Mouse (Mus musculus) layer of hippocampus, postnatal 10 days (tissue): Measurements from ENCODE around the gene Bag2. TPM values are rescaled to one million over a fixed set of nuclear protein-coding genes. Genes with fewer than 3 reads are reported as not detected.
"Not testable (repeated sequence)": the region's sequence is repeated elsewhere in the genome, so short reads cannot be mapped to it uniquely, and the experiment has no call there.

Experiments
- DNase-seq, 2 experiments: peaks; one replicate each; pipeline ENCODE4 v3.0.0; 2021; ENCODE audit warnings: low spot score in 2 of 2
- total RNA-seq, 2 experiments: library from RNA; stranded (reverse); gene quantifications; 2 replicates each; pipeline ENCODE4 v1.2.3; 2021

Gene Bag2
- total RNA-seq, 2 experiments from 2014 or later, result 16.6 to 20.9 TPM

GRCm38 (mm10) chr1:33751283-33751682 lies 6.3 kb downstream of the Bag2 start:
- DNase-seq, result peak; percentile 29

DNA sequence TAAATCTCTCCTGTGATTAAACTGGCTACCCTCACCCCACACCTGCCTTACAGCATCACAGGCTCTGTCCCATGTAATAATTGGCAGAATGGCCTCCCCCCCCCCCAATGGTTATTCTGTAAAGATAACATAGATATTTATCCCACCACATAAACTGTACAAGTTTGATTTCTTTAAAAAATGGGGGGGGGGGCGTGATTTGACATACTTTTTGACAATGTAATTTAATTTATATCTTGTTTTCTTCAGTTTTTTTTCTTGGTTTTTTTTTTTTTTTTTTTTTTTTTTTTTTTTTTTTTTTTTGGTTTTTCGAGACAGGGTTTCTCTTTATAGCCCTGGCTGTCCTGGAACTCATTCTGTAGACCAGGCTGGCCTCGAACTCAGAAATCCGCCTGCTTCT lies 7.9 kb downstream of the Bag2 start:
- DNase-seq, result not testable (repeated sequence)

GRCm38 (mm10) chr1:33749109-33749508 lies 8.5 kb downstream of the Bag2 start:
- DNase-seq, result no peak

DNA sequence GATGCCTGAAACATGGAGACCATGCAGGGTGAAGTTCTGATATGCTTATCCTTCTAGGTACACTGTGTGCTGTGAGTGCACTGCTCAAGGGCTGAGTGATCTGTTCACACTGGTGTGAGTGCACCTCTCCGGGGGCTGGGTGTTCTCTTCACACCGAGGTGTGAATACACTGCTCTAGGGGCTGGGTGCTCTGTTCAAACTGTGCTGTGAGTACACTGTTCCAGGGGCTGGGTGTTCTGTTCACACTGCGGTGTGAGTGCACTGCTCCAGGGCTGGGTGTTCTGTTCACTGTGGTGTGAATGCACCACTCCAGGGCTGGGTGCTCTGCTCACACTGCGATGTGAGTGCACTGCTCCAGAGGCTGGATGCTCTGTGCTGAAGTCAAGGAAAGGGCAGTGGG lies 11.7 kb downstream of the Bag2 start:
- DNase-seq, result no peak

DNA sequence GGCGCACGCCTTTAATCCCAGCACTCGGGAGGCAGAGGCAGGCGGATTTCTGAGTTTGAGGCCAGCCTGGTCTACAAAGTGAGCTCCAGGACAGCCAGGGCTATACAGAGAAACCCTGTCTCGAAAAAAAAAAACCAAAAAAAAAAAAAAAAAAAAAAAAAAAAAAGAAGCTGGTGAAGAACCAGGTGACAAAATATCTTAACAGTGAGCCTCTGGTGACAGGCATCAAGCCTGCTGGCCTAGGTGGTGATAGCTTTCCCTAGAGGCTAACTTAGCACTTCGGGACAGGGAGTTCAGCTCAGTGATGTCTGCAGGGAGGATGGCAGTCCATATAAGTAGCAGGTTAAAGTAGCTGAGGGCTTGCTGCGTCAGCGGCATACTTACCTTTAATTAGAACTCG lies 12.8 kb downstream of the Bag2 start:
- DNase-seq, result not testable (repeated sequence)

DNA sequence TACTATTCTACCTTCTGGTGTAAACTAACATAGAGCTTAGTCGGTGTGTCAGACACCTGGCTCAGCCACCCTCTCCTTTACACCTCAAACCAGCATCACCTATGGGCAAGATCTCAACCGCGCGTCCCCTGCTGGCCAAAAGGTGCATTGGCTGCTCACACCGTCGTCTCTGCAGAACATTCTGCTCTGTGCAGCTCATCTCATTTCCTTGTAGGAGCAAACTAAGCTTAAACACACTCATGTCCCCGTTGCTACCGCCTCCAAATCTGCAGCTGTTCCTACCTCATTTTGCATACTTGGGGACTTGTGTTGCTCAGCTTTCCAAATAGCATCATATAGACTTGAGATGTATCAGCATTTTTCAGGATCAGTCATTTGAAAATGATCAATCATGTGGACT lies 14.7 kb downstream of the Bag2 start:
- DNase-seq, result peak in 1 of 2 experiments; percentile 43

DNA sequence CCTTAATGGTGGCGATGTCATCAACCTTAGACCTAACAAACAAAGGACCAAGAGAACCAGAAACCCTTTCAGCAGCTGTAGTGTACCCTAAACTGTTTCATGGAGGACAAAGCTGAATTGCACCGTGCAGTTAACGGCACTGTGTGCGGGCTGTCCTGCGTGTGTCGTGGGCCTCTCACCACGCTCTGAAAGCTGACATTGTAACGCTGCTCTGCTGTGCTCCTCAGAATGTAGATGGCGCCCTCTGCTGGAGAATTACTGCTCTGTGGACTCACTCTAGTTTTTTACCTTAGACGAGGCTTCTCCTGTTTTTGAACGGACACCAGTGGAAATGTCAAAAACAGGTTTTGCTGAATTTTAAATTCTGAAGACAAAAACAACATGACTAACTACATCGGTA lies 18.3 kb downstream of the Bag2 start:
- peak; percentile 90 to 91 for DNase-seq

DNA sequence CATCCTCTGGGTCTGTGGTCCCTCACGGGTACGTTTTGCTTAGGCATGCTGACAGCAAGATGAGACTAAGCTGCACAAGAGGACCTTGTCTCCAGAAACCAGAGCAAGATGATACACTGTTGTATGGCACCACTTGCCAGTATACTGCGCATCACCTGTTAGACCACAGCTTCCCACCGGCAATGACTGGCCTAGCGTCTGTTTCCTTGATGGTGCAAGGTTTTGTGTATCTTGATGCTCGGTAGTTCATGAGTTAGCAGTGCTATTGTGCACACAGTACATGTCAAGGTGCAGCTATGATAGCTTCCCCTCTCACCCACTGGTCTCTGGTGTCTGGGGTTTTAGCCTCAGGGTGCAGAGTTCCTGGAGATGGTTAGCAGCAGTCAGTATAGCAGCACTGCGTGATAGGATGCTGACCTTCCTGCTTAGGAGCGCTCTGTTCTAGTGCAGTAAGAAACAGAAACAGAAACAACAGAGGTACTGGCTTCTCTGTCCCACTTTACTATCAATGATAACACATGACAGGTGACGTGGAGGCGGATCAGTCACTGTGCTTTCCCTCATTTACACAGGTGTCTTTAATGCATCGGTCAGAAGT lies 18.8 kb downstream of the Bag2 start:
- DNase-seq, result no peak

DNA sequence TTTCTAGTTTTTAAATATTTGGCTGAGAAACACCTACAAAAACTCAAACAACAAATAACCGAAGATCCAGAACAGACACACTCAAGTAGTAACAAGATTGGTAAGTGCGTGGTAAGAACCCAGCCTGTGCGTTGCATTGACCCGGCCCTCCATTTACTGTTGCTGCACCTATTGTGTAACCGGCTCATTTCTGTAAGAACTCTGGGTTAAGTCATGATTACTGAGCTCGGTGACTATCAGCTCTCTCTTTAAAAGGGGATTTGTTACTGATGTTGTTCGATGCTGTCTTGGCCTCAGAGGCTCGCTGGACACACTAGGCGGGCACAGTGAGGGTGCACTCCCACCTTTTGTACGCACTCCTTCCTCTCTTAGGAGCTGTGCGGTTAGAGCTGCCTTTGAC lies 19.3 kb downstream of the Bag2 start:
- no peak for DNase-seq

GRCm38 (mm10) chr1:33734001-33734685 lies 23.5 kb downstream of the Bag2 start:
- no peak for DNase-seq

DNA sequence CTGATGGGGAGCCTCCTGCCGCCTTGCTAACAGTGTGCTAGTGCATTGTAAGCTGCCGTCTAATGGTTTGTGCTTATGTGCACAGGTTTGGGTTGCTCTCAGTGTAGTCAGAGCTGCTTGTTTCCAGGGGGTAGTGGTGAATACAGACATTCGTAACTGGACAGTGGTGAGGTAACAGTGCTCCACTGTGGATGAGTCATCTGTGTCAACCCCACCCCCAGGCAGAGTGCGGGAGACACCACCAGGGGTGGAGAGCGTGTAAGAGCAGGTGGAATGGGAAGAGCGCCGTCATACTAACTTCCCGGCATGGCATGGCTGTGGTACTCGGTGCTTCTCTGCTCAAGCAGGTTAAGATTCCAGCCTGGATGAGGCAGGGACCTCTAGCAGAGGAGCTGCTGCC lies 24.6 kb downstream of the Bag2 start:
- no peak for DNase-seq

- no peak for DNase-seq
Observed at GRCm38 (mm10) chr1:33725086-33725485, 32.5 kb downstream of the Bag2 start.

DNA sequence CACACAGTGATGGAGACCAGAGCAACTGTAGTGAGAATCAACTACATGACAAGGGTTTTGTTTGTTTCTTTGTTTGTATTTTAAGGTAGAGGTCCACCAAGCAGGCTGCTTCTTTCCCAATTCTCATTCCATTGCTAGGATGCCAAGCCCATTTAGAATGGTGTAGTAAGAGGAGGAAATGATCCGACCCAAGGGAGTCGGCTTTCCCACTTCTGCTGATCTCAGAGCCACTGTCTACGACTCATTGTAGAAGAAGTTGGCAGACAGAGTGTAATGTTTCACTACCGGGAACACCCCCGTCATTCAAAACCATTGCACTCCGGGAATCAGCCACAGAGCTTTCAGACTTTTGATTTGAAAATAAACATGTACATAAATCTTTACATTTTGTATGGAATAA lies 33.1 kb downstream of the Bag2 start:
- no peak for DNase-seq

GRCm38 (mm10) chr1:33721020-33721419 lies 36.6 kb downstream of the Bag2 start:
- DNase-seq, result no peak

GRCm38 (mm10) chr1:33720231-33720630 lies 37.4 kb downstream of the Bag2 start:
- no peak for DNase-seq

GRCm38 (mm10) chr1:33719733-33720225 lies 37.8 kb downstream of the Bag2 start, which contains the start of gene Rab23:
Rab23 (plus strand) TSS chr1:33719887.
- DNase-seq, result peak; percentile 82 to 89

DNA sequence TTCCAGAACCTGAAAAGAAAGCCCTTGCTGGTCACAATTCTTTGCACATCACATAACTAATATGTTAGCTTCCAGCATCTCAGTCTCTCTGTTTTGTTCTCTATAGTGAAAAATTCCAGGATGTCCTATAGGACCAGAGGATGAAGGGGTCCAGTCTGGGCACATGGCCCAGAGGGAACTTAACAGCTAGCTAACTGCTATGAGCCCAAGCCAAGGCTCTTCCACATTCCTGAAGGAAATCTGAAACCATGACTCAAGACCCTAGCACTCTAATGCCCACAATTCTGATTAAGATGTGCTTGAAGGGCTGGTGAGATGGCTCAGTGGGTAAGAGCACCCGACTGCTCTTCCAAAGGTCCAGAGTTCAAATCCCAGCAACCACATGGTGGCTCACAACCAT lies 40.0 kb downstream of the Bag2 start:
- DNase-seq, result no peak

GRCm38 (mm10) chr1:33714796-33715195 lies 42.8 kb downstream of the Bag2 start:
- no peak for DNase-seq

DNA sequence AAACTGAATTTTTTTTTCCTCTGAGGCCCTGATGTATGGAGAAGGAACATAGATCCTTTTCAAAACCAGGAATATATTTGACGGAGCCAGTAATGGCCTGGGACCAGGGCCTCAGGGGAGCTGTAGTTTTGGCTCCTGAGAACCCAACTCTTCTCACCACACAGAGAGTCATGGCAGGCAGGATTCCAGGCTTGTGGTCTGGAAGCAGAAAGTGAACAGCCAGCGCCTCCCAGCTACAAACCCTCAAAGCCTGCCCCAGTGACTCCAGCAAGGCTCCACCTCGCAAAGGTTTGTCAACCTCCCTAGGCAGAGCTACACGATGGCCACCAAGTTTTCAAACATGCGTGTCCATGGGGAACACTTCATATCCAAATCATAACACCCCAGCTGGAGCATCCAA lies 45.6 kb downstream of the Bag2 start:
- no peak for DNase-seq

- DNase-seq, result no peak
Observed at GRCm38 (mm10) chr1:33709615-33710014, 48.0 kb downstream of the Bag2 start.

GRCm38 (mm10) chr1:33701244-33701643 lies 56.4 kb downstream of the Bag2 start:
- no peak for DNase-seq

GRCm38 (mm10) chr1:33696016-33696415 lies 61.6 kb downstream of the Bag2 start:
- DNase-seq, result no peak
